Comparison of ENCODE assay signal across 15 mouse cellular contexts in the genomic region with DNA sequence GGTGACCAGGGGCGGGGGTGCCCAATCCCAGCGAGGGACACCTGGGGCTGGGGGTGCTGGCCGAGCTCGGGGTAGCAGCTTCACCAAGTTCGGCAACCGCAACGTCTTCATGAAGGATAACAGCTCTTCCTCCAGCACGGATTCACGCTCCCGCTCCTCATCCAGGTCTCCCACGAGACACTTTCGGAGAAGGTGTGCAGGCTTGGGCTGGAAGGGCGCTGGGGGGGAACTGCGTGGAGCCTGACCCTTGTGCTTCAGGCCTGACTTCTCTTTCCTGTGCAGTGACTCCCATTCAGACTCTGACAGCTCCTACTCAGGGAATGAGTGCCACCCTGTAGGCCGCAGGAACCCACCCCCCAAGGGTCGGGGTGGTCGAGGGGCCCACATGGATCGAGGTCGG. TPM values are rescaled to one million over a fixed set of nuclear protein-coding genes. Genes with fewer than 3 reads are reported as not detected.
"Had no signal": no experiment of that assay in that cellular context is flagged by ENCODE, and none has a peak within 500 bp of the region (broad histone marks: within the 10 kb centered on the region; RNA-seq: fewer than 3 reads in every experiment).

No protein-coding gene starts in this region.

- ATAC-seq: midbrain, embryonic 15.5 days had no signal

- H3K9ac ChIP-seq: limb, embryonic 12.5 days; liver, embryonic 14.5 days; lung, embryonic 14.5 days; midbrain, embryonic 15.5 days; neural tube, embryonic 12.5 days had no signal

- H3K27me3 ChIP-seq: limb, embryonic 12.5 days; megakaryocyte, embryonic 14.5 days; midbrain, embryonic 15.5 days; neural tube, embryonic 12.5 days had no signal

- H3K4me2 ChIP-seq: limb, embryonic 12.5 days; lung, embryonic 14.5 days; midbrain, embryonic 11.5 days; midbrain, embryonic 15.5 days; neural tube, embryonic 12.5 days had no signal

- DNase-seq: kidney, postnatal 25 days; layer of hippocampus, adult 9-11 months; lung, embryonic 14.5 days; lung, postnatal 10 days; thymus, adult 2 months; thymus, postnatal 25 days had no signal

- H3K9me3 ChIP-seq: limb, embryonic 12.5 days; megakaryocyte, embryonic 14.5 days; midbrain, embryonic 15.5 days; neural tube, embryonic 12.5 days had no signal

- H3K27ac ChIP-seq: limb, embryonic 12.5 days; liver, embryonic 14.5 days; macrophage; midbrain, embryonic 15.5 days; neural tube, embryonic 12.5 days; stomach, postnatal 0 days had no signal

- H3K4me3 ChIP-seq: limb, embryonic 12.5 days; midbrain, embryonic 15.5 days; neural tube, embryonic 12.5 days had no signal

RNA-seq across cellular contexts. Expression of a gene that starts 21.2 kb away (rescaled TPM):
- total RNA-seq: monocyte, adult 5-6 weeks had no signal
- polyA plus RNA-seq: macrophage had no signal

RNA-seq across cellular contexts. Expression of a gene that starts 24.3 kb away (rescaled TPM):
- total RNA-seq: monocyte, adult 5-6 weeks had no signal
